Mouse (Mus musculus) stomach, postnatal 0 days (tissue): Measurements from ENCODE around the gene Hoxa3. TPM values are rescaled to one million over a fixed set of nuclear protein-coding genes. Genes with fewer than 3 reads are reported as not detected.

ENCODE experiments used
- ATAC-seq: fragments of 200-750 bp; cut with Nextera tagmentation; 2 replicates; pipeline ENCODE4 v1.8.0; 2017; ENCODE audit not compliant: low FRiP score, low TSS enrichment
- DNase-seq: peaks from one replicate; pipeline ENCODE4 v3.0.0-alpha.2; 2016; ENCODE audit warnings: low spot score
- H3K27ac ChIP-seq: fragments of 300-500 bp; sonication (generic); replicated peaks from 2 replicates; pipeline ENCODE4 v1.5.1; 2014; ENCODE audit warnings: mild to moderate bottlenecking, control low read depth
- H3K27me3 ChIP-seq: fragments of 300-500 bp; sonication (generic); 2 replicates; pipeline ENCODE4 v1.6.1; 2014; ENCODE audit warnings: low read length; ENCODE audit not compliant: control insufficient read depth, insufficient read depth
- H3K36me3 ChIP-seq: fragments of 300-500 bp; sonication (generic); 2 replicates; pipeline ENCODE4 v1.6.1; 2014; ENCODE audit warnings: low read length, mixed read lengths; ENCODE audit not compliant: control insufficient read depth, insufficient read depth
- H3K4me1 ChIP-seq: fragments of 300-500 bp; sonication (generic); replicated peaks from 2 replicates; pipeline ENCODE4 v1.6.1; 2014; ENCODE audit warnings: antibody characterized with exemption; ENCODE audit not compliant: control insufficient read depth, insufficient read depth
- H3K4me2 ChIP-seq: fragments of 300-500 bp; sonication (generic); replicated peaks from 2 replicates; pipeline ENCODE4 v1.6.1; 2014; ENCODE audit warnings: low read depth, mild to moderate bottlenecking, control low read depth, moderate library complexity
- H3K4me3 ChIP-seq: fragments of 300-500 bp; sonication (generic); 2 replicates; pipeline ENCODE4 v1.5.1; 2014; ENCODE audit warnings: low read depth, low read length, control low read depth
- H3K9ac ChIP-seq: fragments of 300-500 bp; sonication (generic); 2 replicates; pipeline ENCODE4 v1.6.1; 2014; ENCODE audit warnings: mild to moderate bottlenecking, low read length, control low read depth, mixed read lengths
- H3K9me3 ChIP-seq: fragments of 300-500 bp; sonication (generic); 2 replicates; pipeline ENCODE4 v1.6.1; 2016; ENCODE audit warnings: low read length; ENCODE audit not compliant: control insufficient read depth
- CTCF ChIP-seq: IDR thresholded peaks from 2 replicates; pipeline ENCODE4 v1.5.1; 2016; ENCODE audit warnings: antibody characterized with exemption, low read depth, mild to moderate bottlenecking, moderate library complexity
- EP300 ChIP-seq: optimal IDR thresholded peaks from 2 replicates; pipeline ENCODE3; 2016; ENCODE audit warnings: antibody characterized with exemption
- WGBS: fragments of 180-500 bp; shearing (Covaris S2); extraction: QIAGEN DNeasy Blood & Tissue Kit; methylation state at CpG from one replicate; pipeline ENCODE4 v1.1.7; 2014; 5-methylcytosine and 5-hydroxymethylcytosine counted together
- polyA plus RNA-seq: library from polyadenylated mRNA; unstranded; fragments of >200 nt; fragmentation: Nextera tagmentation; extraction: Ambion mirVana; gene quantifications from 2 replicates; pipeline ENCODE4 v1.2.1, GENCODE M21; 2015

Hoxa3 gene
- polyA plus RNA-seq, 1 experiment from 2014 or later = 2.8 TPM

GRCm38 (mm10) chr6:52177806-52178205 is 35.3 kb downstream of the Hoxa3 start:
- peak; percentile 14 for DNase-seq
- Histone ChIP-seq H3K36me3 (no peaks in the 10 kb centered on the region), H3K9me3 (no peaks in the 10 kb centered on the region), H3K4me2 (peak overlapping the region; percentile 75), H3K4me3 (peak overlapping the region; percentile 63), H3K27ac (peak overlapping the region; percentile 95), H3K4me1 (no peaks in the 10 kb centered on the region), H3K9ac (peak overlapping the region; percentile 89), H3K27me3 (no peaks in the 10 kb centered on the region)
- TF ChIP-seq CTCF (no peak), EP300 (no peak)
- no peak for ATAC-seq
- 21% methylated on average over 9 of the region's 9 CpGs for WGBS

GRCm38 (mm10) chr6:52177061-52177735 is 35.9 kb downstream of the Hoxa3 start, which contains the start of gene 5730596B20Rik:
TSS of gene 5730596B20Rik (plus strand) at chr6:52177498.
- Histone ChIP-seq H3K9ac (peak within 1 kb of the TSS; percentile 89), H3K27ac (peak within 1 kb of the TSS; percentile 95), H3K4me1 (0 out of 2 replicates have a peak, but pooled peaks cover 1% of the 10 kb centered on the region), H3K4me3 (peak within 1 kb of the TSS; percentile 63), H3K36me3 (no peaks in the 10 kb centered on the region), H3K27me3 (no peaks in the 10 kb centered on the region), H3K9me3 (no peaks in the 10 kb centered on the region), H3K4me2 (peak within 1 kb of the TSS; percentile 75)
- ATAC-seq (no peak), DNase-seq (peak; percentile 29)
- TF ChIP-seq CTCF (no peak), EP300 (no peak)
- 6% methylated on average over 36 of the region's 36 CpGs for WGBS

GRCm38 (mm10) chr6:52176391-52176790 is 36.7 kb downstream of the Hoxa3 start:
- Histone ChIP-seq H3K4me1 (0 out of 2 replicates have a peak, but pooled peaks cover 2% of the 10 kb centered on the region), H3K36me3 (no peaks in the 10 kb centered on the region), H3K27me3 (no peaks in the 10 kb centered on the region), H3K4me2 (peak overlapping the region; percentile 75), H3K9me3 (no peaks in the 10 kb centered on the region), H3K4me3 (peak overlapping the region; percentile 63), H3K9ac (peak overlapping the region; percentile 89), H3K27ac (peak overlapping the region; percentile 95)
- TF ChIP-seq CTCF (no peak), EP300 (no peak)
- peak; percentile 13 for DNase-seq
- no peak for ATAC-seq
- WGBS = 8% methylated on average over 6 of the region's 6 CpGs

GRCm38 (mm10) chr6:52175864-52176263 is 37.3 kb downstream of the Hoxa3 start:
- TF ChIP-seq EP300 = no peak
- no peak for TF ChIP-seq CTCF
- H3K4me1 ChIP-seq = 0 out of 2 replicates have a peak, but pooled peaks cover 2% of the 10 kb centered on the region
- WGBS = under 1% methylated on average over 21 of the region's 35 CpGs
- DNase-seq = peak; percentile 45
- peak overlapping the region; percentile 75 for H3K4me2 ChIP-seq
- H3K4me3 ChIP-seq = peak overlapping the region; percentile 63
- H3K9me3 ChIP-seq = no peaks in the 10 kb centered on the region
- peak overlapping the region; percentile 89 for H3K9ac ChIP-seq
- H3K27me3 ChIP-seq = no peaks in the 10 kb centered on the region
- ATAC-seq = peak; percentile 45; the same call in 1 of the 2 replicates
- peak overlapping the region; percentile 95 for H3K27ac ChIP-seq
- H3K36me3 ChIP-seq = no peaks in the 10 kb centered on the region

GRCm38 (mm10) chr6:52174968-52175751 is 38.0 kb downstream of the Hoxa3 start:
- peak overlapping the region; percentile 63 for H3K4me3 ChIP-seq
- H3K4me2 ChIP-seq = peak overlapping the region; percentile 75
- peak overlapping the region; percentile 89 for H3K9ac ChIP-seq
- no peaks in the 10 kb centered on the region for H3K9me3 ChIP-seq
- H3K36me3 ChIP-seq = no peaks in the 10 kb centered on the region
- WGBS = 3% methylated on average over 41 of the region's 41 CpGs
- DNase-seq (peak; percentile 44), ATAC-seq (peak; percentile 19; the same call in 1 of the 2 replicates)
- 0 out of 2 replicates have a peak, but pooled peaks cover 2% of the 10 kb centered on the region for H3K4me1 ChIP-seq
- TF ChIP-seq EP300 = no peak
- no peak for TF ChIP-seq CTCF
- no peaks in the 10 kb centered on the region for H3K27me3 ChIP-seq
- H3K27ac ChIP-seq = peak overlapping the region; percentile 95
